In genomic region chr5:138997171-138997788, GRCm38 (mm10) we compare ENCODE assay signal across 8 mouse cellular contexts. TPM values are rescaled to one million over a fixed set of nuclear protein-coding genes. Genes with fewer than 3 reads are reported as not detected.
DNase-seq lines count a peak whose midpoint lies in the region; ATAC-seq lines count a peak whose summit lies in the region.

Pdgfa (minus strand) TSS chr5:138997370.

- peak within 1 kb of the TSS; percentile 96 for H3K4me2 ChIP-seq in limb, embryonic 13.5 days (replicated peaks)
- H3K4me2 ChIP-seq in midbrain, embryonic 11.5 days: peak within 1 kb of the TSS; percentile 98
- H3K4me2 ChIP-seq in stomach, embryonic 14.5 days (replicated peaks; ENCODE audit: low read depth, low read length): peak within 1 kb of the TSS; percentile 94

- DNase-seq in cerebellum, adult 11 months: peak; percentile 36
- DNase-seq in cerebellum, postnatal 4 days (ENCODE audit: low spot score in 2 of 2): no peak
- DNase-seq in embryonic facial prominence, embryonic 10.5 days (ENCODE audit: low spot score): peak; percentile 87
- DNase-seq in heart, adult 8-10 months (ENCODE audit: low spot score): peak; percentile 69
- peak; percentile 62 for DNase-seq in kidney, adult 18-20 months
- peak; percentile 95 for DNase-seq in midbrain, embryonic 11.5 days (ENCODE audit: low spot score, missing footprints)

- peaks cover 8% of the 10 kb centered on the region; the same call in 1 of the 2 replicates for H3K9me3 ChIP-seq in embryonic facial prominence, embryonic 10.5 days
- H3K9me3 ChIP-seq in limb, embryonic 13.5 days: peaks cover 9% of the 10 kb centered on the region; the same call in 1 of the 2 replicates
- no peaks in the 10 kb centered on the region for H3K9me3 ChIP-seq in midbrain, embryonic 11.5 days (ENCODE audit: control insufficient read depth, low read length)
- no peaks in the 10 kb centered on the region for H3K9me3 ChIP-seq in stomach, embryonic 14.5 days (ENCODE audit: control insufficient read depth, low read depth, low read length)

- peak; percentile 16; the same call in 1 of the 2 replicates for ATAC-seq in limb, embryonic 13.5 days (ENCODE audit: low FRiP score, low read depth)
- peak; percentile 42 for ATAC-seq in midbrain, embryonic 11.5 days (ENCODE audit: low FRiP score)
- 0 out of 2 replicates have a peak, but pooled peaks have one; percentile 16 for ATAC-seq in stomach, embryonic 14.5 days (ENCODE audit: insufficient number of reproducible peaks, insufficient read depth, low FRiP score, low read depth)

- peak within 1 kb of the TSS; percentile 81; the same call in 1 of the 2 replicates for H3K9ac ChIP-seq in limb, embryonic 13.5 days
- H3K9ac ChIP-seq in midbrain, embryonic 11.5 days (ENCODE audit: low read length): peak within 1 kb of the TSS; percentile 36; the same call in 1 of the 2 replicates
- peak within 1 kb of the TSS; percentile 92; the same call in 1 of the 2 replicates for H3K9ac ChIP-seq in stomach, embryonic 14.5 days (replicated peaks; ENCODE audit: low read depth, low read length)

- peaks cover 90% of the 10 kb centered on the region for H3K27me3 ChIP-seq in embryonic facial prominence, embryonic 10.5 days (replicated peaks; ENCODE audit: low read depth, poor library complexity, severe bottlenecking)
- H3K27me3 ChIP-seq in limb, embryonic 13.5 days: peaks cover 79% of the 10 kb centered on the region
- H3K27me3 ChIP-seq in midbrain, embryonic 11.5 days (ENCODE audit: control insufficient read depth, insufficient read depth, low read length): peaks cover 70% of the 10 kb centered on the region
- peaks cover 18% of the 10 kb centered on the region for H3K27me3 ChIP-seq in stomach, embryonic 14.5 days (ENCODE audit: control insufficient read depth, insufficient read depth, low read length)

- H3K4me3 ChIP-seq in embryonic facial prominence, embryonic 10.5 days: peak within 1 kb of the TSS; percentile 80
- H3K4me3 ChIP-seq in limb, embryonic 13.5 days: peak within 1 kb of the TSS; percentile 72
- H3K4me3 ChIP-seq in midbrain, embryonic 11.5 days (ENCODE audit: low read depth, low read length): peak within 1 kb of the TSS; percentile 63
- H3K4me3 ChIP-seq in stomach, embryonic 14.5 days (ENCODE audit: low read depth, low read length): peak within 1 kb of the TSS; percentile 77

- peaks cover 72% of the 10 kb centered on the region for H3K4me1 ChIP-seq in embryonic facial prominence, embryonic 10.5 days
- peaks cover 60% of the 10 kb centered on the region for H3K4me1 ChIP-seq in limb, embryonic 13.5 days
- peaks cover 38% of the 10 kb centered on the region for H3K4me1 ChIP-seq in midbrain, embryonic 11.5 days (ENCODE audit: control insufficient read depth, insufficient read depth, low read length)
- peaks cover 38% of the 10 kb centered on the region; the same call in 1 of the 2 replicates for H3K4me1 ChIP-seq in stomach, embryonic 14.5 days (ENCODE audit: control insufficient read depth, insufficient read depth, low read length)

- peak within 1 kb of the TSS; percentile 85 for H3K27ac ChIP-seq in embryonic facial prominence, embryonic 10.5 days (replicated peaks)
- no peak within 1 kb of the TSS for H3K27ac ChIP-seq in limb, embryonic 13.5 days
- H3K27ac ChIP-seq in midbrain, embryonic 11.5 days (ENCODE audit: low read depth, low read length): no peak within 1 kb of the TSS
- peak within 1 kb of the TSS; percentile 94; the same call in 1 of the 2 replicates for H3K27ac ChIP-seq in stomach, embryonic 14.5 days (ENCODE audit: low read length)

- 1% methylated on average over 48 of the region's 48 CpGs for WGBS in embryonic facial prominence, embryonic 10.5 days
- WGBS in limb, embryonic 13.5 days: 2% methylated on average over 48 of the region's 48 CpGs
- under 1% methylated on average over 48 of the region's 48 CpGs for WGBS in midbrain, embryonic 11.5 days
- 5% methylated on average over 48 of the region's 48 CpGs for WGBS in stomach, embryonic 14.5 days

- 0 out of 2 replicates have a peak, but pooled peaks cover 4% of the 10 kb centered on the region for H3K36me3 ChIP-seq in embryonic facial prominence, embryonic 10.5 days (replicated peaks)
- H3K36me3 ChIP-seq in limb, embryonic 13.5 days: no peaks in the 10 kb centered on the region
- no peaks in the 10 kb centered on the region for H3K36me3 ChIP-seq in midbrain, embryonic 11.5 days (ENCODE audit: control insufficient read depth, insufficient read depth, low read length)
- H3K36me3 ChIP-seq in stomach, embryonic 14.5 days (ENCODE audit: control insufficient read depth, insufficient read depth, low read length): no peaks in the 10 kb centered on the region

RNA-seq across cellular contexts. Expression of gene Pdgfa, which starts in this region (rescaled TPM):
- 30.8 and 33.5 TPM in 2 replicates for polyA plus RNA-seq in embryonic facial prominence, embryonic 10.5 days (2016; fragmentation: Nextera tagmentation; extraction: Ambion mirVana)
- 10 to 100 TPM; 18.3 to 23.9 (median 20.6) TPM for total RNA-seq in heart, adult 8-10 months (2022)
- 47.4 and 52.1 TPM in 2 replicates for polyA plus RNA-seq in limb, embryonic 13.5 days (2015; fragmentation: Nextera tagmentation; extraction: Ambion mirVana)
- 3.3 and 3.9 TPM in 2 replicates for polyA plus RNA-seq in midbrain, embryonic 11.5 days (2014; fragmentation: Nextera tagmentation; extraction: Ambion mirVana)
- 61.2 and 66.6 TPM in 2 replicates for polyA plus RNA-seq in stomach, embryonic 14.5 days (2014; fragmentation: Nextera tagmentation; extraction: Ambion mirVana)

Comparison
In these comparisons a context has a peak if more than half of its experiments do, and no peak if none do; other contexts are left out.
1. DNase-seq: peak in cerebellum, adult 11 months (single experiment), embryonic facial prominence, embryonic 10.5 days (single experiment), heart, adult 8-10 months (single experiment), kidney, adult 18-20 months (single experiment) and midbrain, embryonic 11.5 days (single experiment); none in cerebellum, postnatal 4 days (0 of 2).
2. H3K27ac ChIP-seq: peak in embryonic facial prominence, embryonic 10.5 days (single experiment) and stomach, embryonic 14.5 days (single experiment); none in limb, embryonic 13.5 days (single experiment) and midbrain, embryonic 11.5 days (single experiment).
3. H3K9ac ChIP-seq: peak in every context shown above with its lines; median percentile 92 in stomach, embryonic 14.5 days; 81 in limb, embryonic 13.5 days; 36 in midbrain, embryonic 11.5 days.
4. Peak in every context shown above with its lines, with median percentiles within 50 percentile points of each other: H3K4me3 ChIP-seq, ATAC-seq and H3K4me2 ChIP-seq.